Mouse (Mus musculus) liver, adult 2 months (tissue): Measurements from ENCODE around the gene Mrtfb.

Experiments
- CTCF ChIP-seq: fragments of 200-500 bp; IDR thresholded peaks from 2 replicates; pipeline ENCODE4 v1.5.1; 2011; ENCODE audit warnings: low read depth, low read length, control low read depth
- POLR2A ChIP-seq: fragments of 200-500 bp; IDR thresholded peaks from 2 replicates; pipeline ENCODE4 v1.6.1; 2011; ENCODE audit warnings: low read length, control low read depth; ENCODE audit not compliant: insufficient read depth; ENCODE audit errors: extremely low read depth

DNA sequence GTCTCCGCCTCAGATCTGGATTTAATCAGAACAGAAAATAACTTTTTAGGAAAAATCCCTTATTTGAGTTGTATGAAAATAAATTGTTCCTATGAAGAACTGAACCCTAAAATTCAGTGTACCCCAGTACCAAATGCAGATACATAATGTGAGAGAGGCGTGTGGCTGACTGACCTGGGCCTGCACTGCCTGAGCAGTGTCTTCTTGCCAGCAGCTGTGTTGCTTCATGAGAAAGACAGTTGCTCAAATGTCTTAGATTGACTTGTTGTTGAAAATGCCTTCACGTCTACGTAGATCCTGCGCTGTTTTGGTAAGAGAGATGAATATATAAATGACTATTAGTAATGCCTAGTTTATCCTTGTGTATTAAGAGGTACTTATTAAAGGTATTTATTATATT, 104.6 kb downstream of the Mrtfb start:
- no peak for TF ChIP-seq CTCF
- no peak for TF ChIP-seq POLR2A
